Mouse (Mus musculus) testis, adult 2 months (tissue): ENCODE data around the gene Mroh3.

ENCODE experiments used
- CTCF ChIP-seq: fragments of 200-500 bp; IDR thresholded peaks from 2 replicates; pipeline ENCODE4 v1.5.1; 2012; ENCODE audit warnings: low read depth, mild to moderate bottlenecking, inconsistent platforms, low read length, moderate library complexity; ENCODE audit not compliant: control insufficient read depth, insufficient read depth, insufficient replicate concordance
- POLR2A ChIP-seq: fragments of 200-500 bp; IDR thresholded peaks from 2 replicates; pipeline ENCODE4 v1.6.1; 2012; ENCODE audit warnings: low read depth, mild to moderate bottlenecking, inconsistent platforms, low read length, moderate library complexity; ENCODE audit not compliant: control insufficient read depth

DNA sequence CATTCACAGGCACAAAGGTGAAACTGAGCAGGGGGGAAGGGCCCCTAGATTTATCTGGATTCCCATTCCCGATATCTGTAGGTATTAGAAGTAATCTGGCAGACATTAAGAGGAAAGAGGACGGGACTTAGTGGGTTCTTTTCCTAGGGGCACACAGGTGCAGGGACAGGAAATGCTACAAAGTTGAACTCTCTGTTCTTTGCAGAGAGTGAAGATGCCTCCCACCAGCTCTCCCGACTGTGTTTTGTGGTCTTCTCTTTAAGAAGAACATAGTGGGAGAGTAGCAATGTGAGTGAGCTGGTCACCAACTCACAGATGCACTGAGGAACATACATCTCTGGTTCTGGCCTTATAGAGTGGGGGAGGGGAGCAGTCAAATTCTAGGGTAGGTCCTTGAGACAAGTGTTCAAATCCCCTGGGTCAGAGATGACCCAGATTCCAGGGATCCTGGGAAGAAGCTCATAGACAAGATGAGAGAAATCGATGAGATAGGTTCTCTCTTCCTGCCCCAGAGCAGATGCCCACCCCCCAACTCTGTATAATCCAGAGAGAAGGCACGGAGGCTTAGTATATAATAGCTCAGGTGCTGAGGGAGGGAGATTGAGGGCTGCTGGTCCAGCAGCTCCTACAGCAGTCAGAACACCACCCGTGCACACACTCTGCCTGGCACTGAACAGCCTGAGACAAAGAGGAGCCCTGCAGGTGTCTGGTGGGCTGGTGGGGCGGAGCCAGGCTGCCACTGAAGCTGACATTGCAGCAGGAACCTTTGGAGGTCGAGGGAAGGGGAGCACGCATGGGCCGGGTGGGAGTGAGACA, 80.0 kb downstream of the Mroh3 start:
- TF ChIP-seq POLR2A (no peak), CTCF (no peak)
